Mouse (Mus musculus) testis, adult 10 weeks (tissue): ENCODE results near the gene Twistnb. TPM values are rescaled to one million over a fixed set of nuclear protein-coding genes. Genes with fewer than 3 reads are reported as not detected.

Source experiments
- polyA plus RNA-seq: library from polyadenylated mRNA; stranded (reverse); fragments of 350-450 nt; fragmentation: Illumina TruSeq; extraction: RNeasy Lipid Tissue Mini Kit (QIAGEN cat#74804); gene quantifications from one replicate; pipeline ENCODE4 v1.2.3, GENCODE M21; 2014; ENCODE audit warnings: low read depth, low replicate concordance

The Twistnb gene
- 16.9 TPM for polyA plus RNA-seq

DNA sequence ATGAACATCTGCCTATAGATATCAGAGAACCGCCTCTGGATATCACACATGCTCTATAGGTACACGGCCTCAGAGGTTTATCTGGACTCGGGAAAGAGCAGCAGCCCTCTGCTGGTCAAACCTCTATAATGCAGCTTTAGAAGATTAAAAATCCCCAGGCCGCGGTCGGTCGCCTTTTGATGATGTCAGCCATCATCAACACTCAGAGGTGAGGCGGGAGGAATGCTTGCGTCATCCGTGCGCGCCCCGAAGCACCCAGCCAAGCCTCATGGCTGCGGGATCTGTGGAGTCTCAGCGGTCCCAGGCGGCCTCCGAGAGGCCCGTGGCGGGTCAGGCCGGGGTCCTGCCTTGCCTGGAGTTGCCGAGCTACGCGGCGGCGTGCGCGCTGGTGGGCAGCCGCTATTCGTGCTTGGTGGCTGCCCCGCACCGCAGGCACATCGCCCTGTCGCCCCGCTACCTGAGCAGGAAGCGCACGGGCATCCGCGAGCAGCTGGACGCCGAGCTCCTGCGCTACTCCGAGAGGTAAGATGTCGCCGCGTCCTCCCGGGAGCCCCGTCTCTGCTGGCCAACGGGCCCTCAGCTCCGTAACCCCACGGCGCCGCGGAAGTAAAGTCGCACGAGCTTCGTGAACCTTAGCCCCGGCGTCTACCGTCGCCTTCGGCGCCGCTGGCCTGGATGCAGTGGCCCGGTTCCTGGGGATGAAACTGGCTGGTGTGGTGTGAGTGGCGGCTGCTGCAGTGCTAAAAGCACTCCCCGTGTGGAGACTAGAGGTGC lies at the start of gene Twistnb:
TSS of gene Twistnb (plus strand) at position 249 of the 774 bp plus-strand sequence.

DNA sequence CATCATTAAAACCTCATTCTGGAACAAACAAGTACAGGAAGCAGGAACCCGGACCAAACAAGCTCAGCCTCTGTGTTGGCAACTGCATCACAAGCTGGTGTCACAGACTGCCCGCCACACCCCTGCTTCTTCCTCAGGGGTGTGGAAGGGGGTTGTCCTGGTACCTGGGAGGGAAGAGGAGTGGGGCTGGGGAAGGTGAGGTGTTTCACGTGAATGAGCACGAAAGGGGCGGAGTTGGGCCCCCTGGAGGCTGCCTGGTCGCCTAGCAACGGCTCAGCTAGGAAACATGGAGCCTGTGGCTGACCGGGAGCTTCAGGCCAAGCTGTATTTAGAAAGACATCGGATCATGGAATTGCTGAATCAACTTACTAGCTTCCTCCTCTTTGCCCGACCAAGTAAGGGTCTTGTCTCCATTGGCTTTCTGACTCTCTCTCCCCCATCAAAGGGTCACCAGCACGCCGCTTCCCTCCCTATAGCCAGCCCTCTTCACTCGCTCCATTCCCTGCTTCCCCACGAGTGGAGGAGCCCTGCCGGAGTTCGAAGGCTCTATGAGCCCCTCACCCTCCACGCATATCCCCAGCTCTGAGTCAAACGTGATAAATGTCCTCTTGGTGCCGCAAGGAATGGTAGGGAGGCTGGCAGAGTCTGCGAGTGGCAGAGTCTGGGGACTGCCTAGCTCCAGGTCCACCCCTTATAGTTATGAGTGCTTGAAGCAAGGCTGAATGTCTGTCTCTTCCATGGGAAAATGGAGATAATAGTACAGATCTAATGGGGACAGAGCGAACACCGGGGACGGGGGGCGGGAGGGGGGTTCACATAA lies 34.4 kb upstream of the Twistnb start, which contains the start of gene Efcab10:
TSS of gene Efcab10 (plus strand) at position 51 of the 820 bp plus-strand sequence.

Other genes starting within 250 kb of the Twistnb start
- gene Efcab10, start 34.8 kb upstream of the Twistnb start, polyA plus RNA-seq: 324 TPM